Mouse (Mus musculus) lung, embryonic 16.5 days (tissue): ENCODE data around the gene Mrps9. TPM values are rescaled to one million over a fixed set of nuclear protein-coding genes. Genes with fewer than 3 reads are reported as not detected.

Experiments
- ATAC-seq: fragments of 200-750 bp; cut with Nextera tagmentation; 2 replicates; pipeline ENCODE4 v1.8.0; 2017; ENCODE audit warnings: low read depth, mild to moderate bottlenecking, moderate library complexity
- H3K27ac ChIP-seq: fragments of 300-500 bp; sonication (generic); 2 replicates; pipeline ENCODE4 v1.5.1; 2014; ENCODE audit warnings: mild to moderate bottlenecking, control low read depth, low read length
- H3K27me3 ChIP-seq: fragments of 300-500 bp; sonication (generic); 2 replicates; pipeline ENCODE4 v1.6.1; 2014; ENCODE audit warnings: low read depth, low read length, mixed read lengths; ENCODE audit not compliant: control insufficient read depth, insufficient read depth
- H3K36me3 ChIP-seq: fragments of 300-500 bp; sonication (generic); 2 replicates; pipeline ENCODE4 v1.6.1; 2014; ENCODE audit warnings: low read length; ENCODE audit not compliant: control insufficient read depth, insufficient read depth
- H3K4me1 ChIP-seq: fragments of 300-500 bp; sonication (generic); replicated peaks from 2 replicates; pipeline ENCODE4 v1.6.1; 2014; ENCODE audit warnings: low read length, mixed read lengths; ENCODE audit not compliant: control insufficient read depth, insufficient read depth
- H3K4me2 ChIP-seq: fragments of 300-500 bp; sonication (generic); 2 replicates; pipeline ENCODE4 v1.6.1; 2014; ENCODE audit warnings: low read depth, low read length, control low read depth
- H3K4me3 ChIP-seq: fragments of 300-500 bp; sonication (generic); 2 replicates; pipeline ENCODE4 v1.5.1; 2014; ENCODE audit warnings: mild to moderate bottlenecking, low read length, control low read depth
- H3K9ac ChIP-seq: fragments of 300-500 bp; sonication (generic); 2 replicates; pipeline ENCODE4 v1.6.1; 2014; ENCODE audit warnings: low read length, control low read depth
- H3K9me3 ChIP-seq: fragments of 300-500 bp; sonication (generic); 2 replicates; pipeline ENCODE4 v1.6.1; 2016; ENCODE audit warnings: low read length; ENCODE audit not compliant: control insufficient read depth
- WGBS: fragments of 180-500 bp; shearing (Covaris S2); extraction: QIAGEN DNeasy Blood & Tissue Kit; methylation state at CpG from one replicate; pipeline ENCODE4 v1.1.7; 2014; 5-methylcytosine and 5-hydroxymethylcytosine counted together
- polyA plus RNA-seq: library from polyadenylated mRNA; unstranded; fragments of >200 nt; fragmentation: Nextera tagmentation; extraction: Ambion mirVana; gene quantifications from 2 replicates; pipeline ENCODE4 v1.2.1, GENCODE M21; 2015

Gene Mrps9
- polyA plus RNA-seq = 46.5 and 46.6 TPM in 2 replicates

DNA sequence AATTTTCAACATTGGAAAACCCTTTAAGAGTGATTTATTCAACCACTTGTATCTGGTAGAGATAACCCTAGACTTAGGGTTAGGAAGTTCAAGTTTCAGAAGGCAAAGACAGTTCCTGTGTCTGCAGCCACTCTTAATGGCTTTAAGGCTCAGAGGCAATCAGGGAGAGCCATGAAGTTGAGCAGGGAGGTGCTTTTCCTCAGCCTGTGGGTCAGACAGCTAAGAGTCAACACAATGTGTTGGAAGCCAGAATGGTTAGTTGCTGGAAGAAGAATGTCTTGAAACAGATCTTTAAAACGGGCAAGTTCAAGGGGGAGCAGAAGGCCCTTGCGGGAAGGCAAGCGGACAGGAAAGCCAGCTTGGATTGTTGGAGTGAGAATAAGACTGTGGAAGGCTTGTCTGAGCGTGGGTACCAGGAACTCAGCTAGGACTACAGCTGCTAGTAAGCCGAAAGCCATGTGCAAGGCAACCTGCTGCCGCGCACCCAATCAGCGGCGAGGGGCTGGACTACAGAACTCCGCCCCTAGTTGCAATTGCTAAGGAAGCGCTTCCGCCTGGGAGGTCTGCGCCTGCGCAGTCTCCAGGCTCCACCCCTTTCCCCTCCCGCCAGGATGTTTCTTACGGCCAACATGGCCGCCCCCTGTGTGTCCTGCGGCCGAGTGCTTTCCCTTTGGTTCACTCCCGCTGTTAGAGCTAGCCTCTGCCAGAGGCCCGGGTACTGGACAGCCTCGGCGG, at the start of gene Mrps9:
Gene Mrps9 (plus strand): TSS at position 571 of the 735 bp plus-strand sequence.
- Histone ChIP-seq H3K9ac (peak within 1 kb of the TSS; percentile 93), H3K4me3 (peak within 1 kb of the TSS; percentile 94), H3K4me1 (peaks cover 3% of the 10 kb centered on the region; the same call in 1 of the 2 replicates), H3K36me3 (no peaks in the 10 kb centered on the region), H3K27ac (peak within 1 kb of the TSS; percentile 21; the same call in 1 of the 2 replicates), H3K4me2 (peak within 1 kb of the TSS; percentile 79), H3K9me3 (no peaks in the 10 kb centered on the region), H3K27me3 (no peaks in the 10 kb centered on the region)
- WGBS = 2% methylated on average over 23 of the region's 23 CpGs
- peak; percentile 100 for ATAC-seq

- WGBS = 75% methylated on average over 6 of the region's 6 CpGs
- H3K4me3 ChIP-seq = no peak overlapping the region
- no peaks in the 10 kb centered on the region for H3K27me3 ChIP-seq
- H3K9ac ChIP-seq = no peak overlapping the region
- H3K36me3 ChIP-seq = no peaks in the 10 kb centered on the region
- H3K27ac ChIP-seq = no peak overlapping the region
- H3K4me2 ChIP-seq = no peak overlapping the region
- H3K4me1 ChIP-seq = no peaks in the 10 kb centered on the region
- no peak for ATAC-seq
- no peaks in the 10 kb centered on the region for H3K9me3 ChIP-seq
Measured at GRCm38 (mm10) chr1:42813301-42813845, 37.7 kb upstream of the Mrps9 start.

DNA sequence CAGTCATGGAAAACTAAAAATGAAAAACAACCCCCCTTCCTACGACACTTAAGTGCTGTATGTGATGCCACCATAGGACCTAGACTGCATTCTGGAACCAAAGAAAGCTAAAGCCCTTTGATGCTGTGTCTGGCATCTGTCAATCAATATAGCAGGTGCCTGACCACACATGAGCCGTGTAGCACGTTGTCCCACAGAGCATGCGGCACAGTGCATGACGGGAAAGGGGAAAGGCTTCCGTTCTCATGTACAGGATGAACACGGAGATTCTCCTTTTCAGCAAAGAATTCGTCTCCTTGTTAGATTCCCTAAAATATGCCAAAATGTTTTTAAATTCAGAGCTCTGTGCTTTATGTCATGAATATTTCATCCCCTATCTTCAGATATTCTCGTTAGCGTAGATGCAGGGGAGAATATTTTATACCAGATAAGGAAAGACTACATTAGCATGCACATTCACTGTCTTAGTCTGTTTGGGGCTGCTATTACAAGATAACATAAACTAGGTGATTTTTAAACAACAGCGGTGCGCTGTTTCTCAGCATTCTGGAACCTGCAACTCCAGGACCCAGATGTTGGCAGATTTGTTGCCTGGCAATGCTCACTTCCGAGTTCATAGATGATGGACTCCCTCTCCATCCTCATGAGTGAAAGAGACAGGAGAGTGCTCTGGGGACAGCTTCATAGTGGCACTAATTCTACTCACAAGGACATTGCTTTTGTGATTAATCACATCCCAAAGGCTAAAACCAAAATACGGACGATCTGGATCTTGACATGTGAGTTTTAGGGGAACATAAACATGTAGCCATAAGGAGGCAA, 36.0 kb upstream of the Mrps9 start:
- H3K4me1 ChIP-seq = no peaks in the 10 kb centered on the region
- no peak overlapping the region for H3K4me2 ChIP-seq
- 78% methylated on average over 15 of the region's 15 CpGs for WGBS
- no peak overlapping the region for H3K4me3 ChIP-seq
- H3K27me3 ChIP-seq = no peaks in the 10 kb centered on the region
- ATAC-seq = no peak
- no peak overlapping the region for H3K9ac ChIP-seq
- no peaks in the 10 kb centered on the region for H3K9me3 ChIP-seq
- no peaks in the 10 kb centered on the region for H3K36me3 ChIP-seq
- H3K27ac ChIP-seq = no peak overlapping the region

DNA sequence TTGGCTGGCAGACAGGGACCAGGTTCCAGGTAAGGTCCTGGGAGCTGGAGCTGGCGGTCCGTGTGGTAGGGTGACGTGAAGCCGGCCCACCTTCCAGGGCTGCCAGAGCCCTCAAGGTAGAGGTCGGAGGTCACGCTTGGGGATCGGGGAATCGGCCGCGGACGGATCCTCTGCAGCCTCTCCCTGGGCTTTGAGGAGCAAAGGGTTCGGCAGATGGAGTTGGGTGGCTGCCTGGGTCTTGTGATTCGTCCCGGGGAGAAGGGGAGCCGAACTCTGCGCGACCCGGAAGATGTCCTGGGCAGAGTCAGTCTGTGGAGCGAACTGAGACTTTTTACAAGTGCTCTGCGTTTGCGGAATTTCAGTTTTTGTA, 350 bp downstream of the Mrps9 start:
- ATAC-seq = peak; percentile 64
- 0% methylated on average over 21 of the region's 21 CpGs for WGBS

GRCm38 (mm10) chr1:42851810-42852209, 777 bp downstream of the Mrps9 start:
- H3K36me3 ChIP-seq = no peaks in the 10 kb centered on the region
- ATAC-seq = no peak
- H3K9ac ChIP-seq = peak overlapping the region; percentile 93
- H3K27ac ChIP-seq = no peak overlapping the region
- peak overlapping the region; percentile 79 for H3K4me2 ChIP-seq
- H3K27me3 ChIP-seq = no peaks in the 10 kb centered on the region
- WGBS = 3% methylated on average over 16 of the region's 16 CpGs
- H3K4me3 ChIP-seq = peak overlapping the region; percentile 94
- no peaks in the 10 kb centered on the region for H3K9me3 ChIP-seq
- H3K4me1 ChIP-seq = peaks cover 3% of the 10 kb centered on the region; the same call in 1 of the 2 replicates

More for the DNA sequence above, 350 bp downstream of the Mrps9 start:
- no peaks in the 10 kb centered on the region for H3K27me3 ChIP-seq
- no peaks in the 10 kb centered on the region for H3K36me3 ChIP-seq
- peak overlapping the region; percentile 21; the same call in 1 of the 2 replicates for H3K27ac ChIP-seq
- peak overlapping the region; percentile 93 for H3K9ac ChIP-seq
- H3K4me3 ChIP-seq = peak overlapping the region; percentile 94
- no peaks in the 10 kb centered on the region for H3K9me3 ChIP-seq
- H3K4me2 ChIP-seq = peak overlapping the region; percentile 79
- peaks cover 3% of the 10 kb centered on the region; the same call in 1 of the 2 replicates for H3K4me1 ChIP-seq

DNA sequence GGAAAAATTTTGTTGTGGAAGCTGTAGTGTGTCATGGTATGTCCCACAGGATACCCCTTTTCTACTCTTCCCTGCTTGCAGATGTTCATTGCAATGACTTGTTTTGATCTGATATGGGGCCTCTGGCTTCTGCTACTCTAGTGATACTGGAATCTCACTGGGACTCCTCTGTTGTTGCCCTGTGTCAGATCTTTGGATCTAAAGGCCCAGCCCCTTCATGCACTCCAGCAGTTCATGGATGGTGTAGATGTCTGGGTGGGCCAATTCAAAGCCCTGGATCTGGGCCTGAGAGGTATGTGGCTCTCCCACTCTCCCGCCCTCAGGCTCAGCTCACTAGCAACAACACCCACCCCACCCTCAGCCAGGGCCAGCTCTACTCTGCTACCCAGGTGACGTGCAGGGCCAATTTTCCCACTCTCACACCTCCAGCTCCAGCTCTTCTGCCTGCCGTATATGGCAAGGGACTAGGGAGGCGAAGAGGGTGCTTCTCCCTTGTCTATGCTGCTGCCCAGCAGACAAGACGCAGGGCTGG, 13.8 kb downstream of the Mrps9 start:
- Histone ChIP-seq H3K27ac (no peak overlapping the region), H3K4me1 (no peaks in the 10 kb centered on the region), H3K9ac (no peak overlapping the region), H3K27me3 (no peaks in the 10 kb centered on the region), H3K36me3 (peaks cover 17% of the 10 kb centered on the region), H3K4me3 (no peak overlapping the region), H3K9me3 (no peaks in the 10 kb centered on the region), H3K4me2 (no peak overlapping the region)
- 98% methylated on average over 5 of the region's 5 CpGs for WGBS
- no peak for ATAC-seq

GRCm38 (mm10) chr1:42865336-42865939, 14.4 kb downstream of the Mrps9 start:
- Histone ChIP-seq H3K4me3 (no peak overlapping the region), H3K4me1 (no peaks in the 10 kb centered on the region), H3K27ac (no peak overlapping the region), H3K4me2 (no peak overlapping the region), H3K9ac (no peak overlapping the region), H3K27me3 (no peaks in the 10 kb centered on the region), H3K9me3 (no peaks in the 10 kb centered on the region), H3K36me3 (peaks cover 17% of the 10 kb centered on the region)
- WGBS = 94% methylated on average over 4 of the region's 4 CpGs
- ATAC-seq = no peak

GRCm38 (mm10) chr1:42865986-42866385, 15.0 kb downstream of the Mrps9 start:
- Histone ChIP-seq H3K4me3 (no peak overlapping the region), H3K36me3 (peaks cover 17% of the 10 kb centered on the region), H3K9ac (no peak overlapping the region), H3K4me1 (no peaks in the 10 kb centered on the region), H3K4me2 (no peak overlapping the region), H3K27ac (no peak overlapping the region), H3K27me3 (no peaks in the 10 kb centered on the region), H3K9me3 (no peaks in the 10 kb centered on the region)
- 89% methylated on average over 4 of the region's 4 CpGs for WGBS
- no peak for ATAC-seq
